Mouse (Mus musculus) gastrocnemius, adult 18-20 months (tissue): ENCODE results near the gene Ptger1. TPM values are rescaled to one million over a fixed set of nuclear protein-coding genes. Genes with fewer than 3 reads are reported as not detected.
A peak's percentile ranks its signal among the peaks of the same experiment; 100 is the strongest.

Experiments
- DNase-seq: peaks from one replicate; pipeline ENCODE4 v3.0.0; 2021; ENCODE audit warnings: low spot score
- long read RNA-seq, 2 experiments: library from polyadenylated mRNA; stranded (forward); transcript quantifications; one replicate each; pipeline ENCODE4 v2.0.0; 2021
- total RNA-seq, 2 experiments: library from RNA; stranded (reverse); gene quantifications; 2 replicates each; pipeline ENCODE4 v1.2.3; 2021

Gene Ptger1
- total RNA-seq: under 1 TPM in 1 of 2 experiments, not detected in 1; 0.09 TPM
- long read RNA-seq, experiment 1: 0 reads
- long read RNA-seq, experiment 2: 0 reads

DNA sequence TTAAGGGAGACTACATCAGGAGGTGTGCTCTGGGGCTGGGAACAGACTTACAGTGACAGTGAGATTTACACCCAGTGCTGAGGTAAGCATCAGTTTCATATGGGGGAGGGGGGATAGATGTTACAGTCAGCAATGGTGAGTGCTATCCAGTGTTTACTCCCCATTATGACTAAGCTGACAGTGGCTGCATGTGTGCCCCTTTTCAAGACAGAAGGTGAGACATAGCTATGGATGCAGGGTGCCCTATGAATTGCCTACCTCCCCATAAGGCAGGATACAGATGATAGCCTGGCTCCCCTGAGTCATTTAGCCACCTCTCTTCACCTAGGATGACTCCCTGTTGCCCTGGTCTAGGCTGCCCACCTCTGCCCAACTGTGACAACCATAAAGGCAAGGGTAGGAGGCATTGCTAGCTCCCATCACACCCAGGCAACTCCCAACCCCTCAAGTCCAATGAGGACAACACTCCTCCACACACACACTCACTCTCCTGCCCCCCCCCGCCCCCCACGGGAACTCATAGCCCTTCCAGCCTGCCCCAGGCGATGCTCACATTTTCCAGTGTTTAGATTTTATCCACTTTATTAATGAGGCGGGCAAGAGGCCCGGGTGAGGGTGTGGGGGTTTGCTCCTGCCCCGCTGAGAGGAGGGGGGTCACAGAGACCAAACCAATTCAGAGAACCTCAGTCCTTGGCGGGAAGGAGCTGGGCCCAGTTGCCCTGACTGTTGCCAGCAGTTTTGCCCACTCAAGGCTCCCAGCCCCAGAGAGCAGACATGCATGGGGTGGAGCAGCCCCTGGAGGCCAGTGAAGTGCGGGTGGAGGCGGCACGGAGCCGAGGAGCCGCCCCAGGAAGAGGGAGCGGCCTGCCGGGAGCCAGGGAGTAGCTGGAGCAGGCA is at the start of gene Ptger1:
TSS of gene Ptger1 (plus strand) at position 710 of the 897 bp plus-strand sequence.
- DNase-seq: peak; percentile 53

DNA sequence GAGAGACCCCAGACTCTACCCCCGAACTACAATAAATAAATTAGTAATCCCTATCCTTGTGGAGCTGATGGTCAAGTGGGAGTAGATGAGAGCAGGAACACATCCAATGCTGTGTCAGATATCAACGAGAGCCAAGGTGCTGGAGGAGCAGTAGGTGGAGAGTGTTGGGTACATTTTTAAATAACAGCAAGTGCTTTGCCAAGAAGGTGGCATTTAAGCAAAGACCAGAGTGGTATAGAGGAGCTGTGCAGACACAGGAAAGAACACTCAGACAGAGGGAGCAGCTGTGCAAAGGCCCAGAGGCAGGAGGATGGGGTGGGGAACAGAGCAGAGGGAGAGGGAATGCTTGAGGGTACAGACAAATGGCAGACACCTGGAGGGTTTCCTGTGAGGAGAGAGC is 49.4 kb upstream of the Ptger1 start:
- no peak for DNase-seq

DNA sequence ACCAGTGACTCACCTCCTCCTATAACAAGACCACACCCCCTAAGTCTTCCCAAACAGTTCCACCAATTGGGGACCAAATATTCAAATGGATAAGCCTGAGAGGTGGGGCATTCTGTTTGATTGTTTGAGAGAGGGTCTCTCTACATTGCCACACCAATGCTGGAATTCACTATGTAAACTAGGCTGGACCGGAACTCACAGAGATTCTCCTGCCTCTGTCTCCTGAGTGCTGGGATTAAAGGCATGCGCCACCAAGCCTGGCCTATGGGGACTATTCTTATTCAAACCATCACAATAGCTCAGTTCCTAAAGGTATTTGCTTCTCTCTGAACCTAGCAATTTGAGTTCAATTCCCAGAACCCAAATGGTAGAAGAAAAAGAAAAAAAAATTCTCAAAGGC is 47.9 kb upstream of the Ptger1 start:
- DNase-seq: no peak

DNA sequence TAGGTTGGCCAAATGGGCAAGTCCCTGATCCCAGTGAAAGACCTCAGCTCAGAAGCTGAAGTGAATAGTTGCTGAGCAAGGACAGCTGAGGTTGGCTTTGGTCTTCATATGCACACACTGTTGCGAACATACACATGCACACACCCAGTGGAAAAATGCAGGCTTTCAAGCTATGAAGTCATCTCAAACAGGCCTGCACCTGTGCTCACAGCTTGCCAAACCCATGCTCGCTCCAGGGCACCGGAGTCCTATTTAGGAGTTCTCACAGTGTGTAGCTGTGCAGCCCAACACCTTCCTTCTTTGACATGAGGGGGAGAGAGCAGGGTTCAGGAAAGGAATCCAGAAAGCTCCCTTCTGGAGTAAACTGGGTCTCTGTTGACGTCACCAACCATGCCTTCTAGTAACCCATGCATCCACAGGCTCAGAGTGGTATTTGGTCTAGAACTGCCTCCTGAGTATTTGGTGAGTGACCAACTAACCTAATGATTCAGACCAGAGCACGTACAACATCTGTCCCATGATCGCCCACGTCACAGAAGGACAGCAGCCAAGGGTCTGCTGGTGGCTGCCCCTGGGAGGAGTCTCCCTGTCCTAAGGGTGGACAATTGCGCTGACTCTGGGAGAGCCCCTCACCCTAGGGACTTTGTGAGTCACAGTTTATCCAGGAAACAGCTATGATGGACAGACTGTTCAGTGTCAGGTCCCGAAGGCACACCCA is 46.8 kb upstream of the Ptger1 start:
- no peak for DNase-seq

DNA sequence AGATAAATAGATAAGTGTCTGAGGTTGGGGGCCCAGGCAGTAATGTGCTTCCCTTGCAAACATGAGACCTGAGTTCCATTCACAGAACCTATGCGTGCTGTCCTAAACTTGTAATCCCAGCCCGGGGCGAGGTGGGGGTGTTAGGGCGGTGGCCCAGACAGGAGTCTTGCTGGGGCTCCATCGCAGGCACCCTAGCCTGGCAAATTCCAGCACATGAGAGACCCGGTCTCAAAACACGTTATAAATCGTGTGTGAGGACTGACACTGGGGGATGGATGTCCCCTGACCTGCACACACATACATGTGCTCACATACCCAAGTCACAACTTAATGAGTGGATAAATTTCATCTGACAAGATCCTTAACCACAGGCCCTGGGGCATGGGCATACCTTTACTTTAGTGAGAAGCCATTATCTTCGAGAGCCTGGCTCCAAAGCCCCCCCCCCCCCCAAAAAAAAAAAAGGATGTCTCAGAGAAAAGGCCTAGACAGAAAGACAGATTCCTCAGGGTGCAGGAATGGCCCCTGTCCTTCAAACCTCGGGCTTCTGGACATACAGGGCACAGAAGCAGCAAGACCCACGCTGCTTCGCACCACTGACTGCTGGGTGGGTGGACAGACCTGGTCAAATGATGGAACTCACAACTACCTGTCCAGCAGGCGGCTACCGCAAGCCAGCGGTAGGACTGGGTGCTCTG is 44.6 kb upstream of the Ptger1 start:
- no peak for DNase-seq

DNA sequence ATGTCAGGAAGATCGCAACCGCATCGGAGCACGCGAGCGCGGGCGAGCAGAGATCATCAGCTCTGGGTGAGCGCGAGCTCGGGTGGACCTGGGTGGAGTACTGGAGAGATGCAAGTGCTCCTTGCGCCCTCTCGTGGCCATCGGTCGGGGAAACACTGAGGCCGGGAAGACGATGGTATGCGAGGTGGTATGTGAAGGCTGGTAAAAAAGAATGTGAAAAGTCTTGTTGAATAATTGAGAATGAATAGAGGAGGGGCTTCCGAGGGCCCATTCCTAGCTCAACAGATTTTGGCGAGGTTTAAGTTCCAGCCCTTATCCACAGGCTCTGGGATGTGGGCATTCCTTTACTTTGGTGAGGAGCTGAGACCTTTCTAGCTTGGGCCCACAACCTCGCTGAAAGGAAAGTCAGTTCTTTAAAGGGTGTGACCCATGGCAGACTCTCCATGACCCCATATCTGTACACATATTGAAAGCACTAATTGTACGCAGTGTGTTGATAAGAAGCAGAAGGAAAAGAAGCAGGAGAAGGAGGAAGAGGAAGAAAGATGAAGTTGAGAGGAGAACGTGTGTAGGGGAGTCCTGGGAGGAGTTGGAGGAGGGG is 44.0 kb upstream of the Ptger1 start:
- DNase-seq: peak; percentile 85

DNA sequence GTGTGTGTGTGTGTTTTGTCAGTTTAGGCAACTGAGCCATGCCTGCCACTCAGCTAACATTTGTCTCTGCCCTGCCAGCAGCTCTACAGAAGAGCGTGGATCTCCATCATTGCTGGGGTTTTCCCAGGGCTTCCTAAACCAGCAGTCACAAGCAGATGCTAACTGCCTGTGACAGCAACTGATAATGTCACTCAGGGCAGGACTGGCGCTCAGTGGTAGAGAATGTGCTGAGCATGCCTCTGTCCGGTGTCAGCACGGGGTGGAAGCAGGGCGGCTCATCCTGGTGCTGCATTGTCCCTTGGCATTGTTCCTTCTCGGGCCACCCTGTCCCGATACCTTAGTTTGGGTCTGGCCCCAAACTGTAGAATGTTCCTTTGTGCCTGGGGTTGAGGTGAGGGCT is 42.9 kb upstream of the Ptger1 start:
- no peak for DNase-seq

DNA sequence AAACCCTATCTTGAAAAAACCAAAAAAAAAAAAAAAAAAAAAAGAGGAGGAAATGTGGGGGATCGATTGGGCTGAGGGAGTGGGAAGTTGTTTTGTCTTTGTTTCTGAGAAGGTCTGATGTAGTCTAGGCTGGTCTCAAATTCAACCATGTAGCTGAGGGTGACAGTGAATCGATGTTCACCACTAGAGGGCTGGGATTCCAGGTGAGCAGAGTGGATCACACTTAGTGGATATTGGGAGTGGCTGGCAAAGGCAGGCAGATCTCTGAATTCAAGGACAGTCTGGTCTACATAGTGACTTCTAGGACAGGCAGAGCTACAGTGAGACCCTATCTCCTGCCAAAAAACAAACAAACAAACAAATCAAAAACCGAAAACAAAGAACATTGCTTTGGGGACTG is 41.7 kb upstream of the Ptger1 start:
- no peak for DNase-seq

DNA sequence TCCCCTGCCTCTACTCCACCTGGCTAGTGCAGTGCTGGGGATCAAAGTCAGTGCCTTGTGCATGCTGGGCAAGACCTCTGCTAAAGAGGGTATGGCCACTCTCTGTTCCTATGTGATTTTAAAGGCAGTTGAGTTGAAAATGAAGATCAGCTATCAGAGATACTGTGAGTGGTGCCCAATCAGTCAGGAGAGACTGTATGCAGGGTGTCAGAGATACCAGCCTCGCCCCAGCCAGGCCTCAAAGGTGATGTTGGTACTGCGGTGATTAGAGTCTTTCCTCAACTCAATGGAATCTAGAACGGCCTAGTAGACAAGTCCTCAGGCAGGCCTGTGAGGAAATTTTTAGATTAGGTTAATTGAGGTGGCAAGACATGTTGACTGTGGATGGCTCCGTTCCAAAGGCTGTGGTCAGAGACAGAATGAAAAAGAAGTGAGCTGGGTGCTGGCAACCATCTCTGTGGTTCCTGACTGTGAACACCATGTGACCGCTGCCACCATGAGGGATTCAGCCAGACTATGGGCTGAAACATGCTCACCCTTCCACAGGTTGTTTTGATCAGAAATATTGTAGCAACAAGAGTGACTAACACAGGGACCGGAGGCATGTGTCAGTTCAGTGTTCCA is 40.7 kb upstream of the Ptger1 start:
- no peak for DNase-seq

DNA sequence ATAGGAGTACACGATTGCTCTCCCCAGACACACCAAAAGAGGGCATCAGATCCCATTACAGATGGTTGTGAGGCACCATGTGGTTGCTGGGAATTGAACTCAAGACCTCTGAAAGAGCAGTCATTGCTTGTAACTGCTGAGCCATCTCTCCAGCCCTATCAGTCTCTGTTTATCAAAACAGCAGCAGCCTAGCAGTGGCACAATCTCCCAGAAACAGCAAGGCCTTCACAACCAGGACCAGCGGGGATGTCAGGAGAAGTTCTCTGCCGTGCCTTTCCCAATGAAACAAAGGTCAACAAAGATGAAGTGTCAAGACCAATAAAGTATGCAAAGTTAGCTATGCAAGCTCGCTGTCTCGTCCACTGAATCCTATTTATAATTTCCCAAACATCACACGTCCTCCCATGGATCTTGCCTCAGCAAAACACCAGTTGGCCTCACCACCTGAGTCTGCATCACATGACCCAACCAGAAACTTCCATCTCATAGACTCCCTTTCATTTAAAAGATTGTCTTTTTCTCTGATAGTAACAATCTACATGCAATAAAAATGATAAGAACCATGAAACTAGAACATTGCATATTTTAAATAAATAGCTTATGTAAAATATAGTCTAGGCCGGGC is 34.3 kb upstream of the Ptger1 start:
- DNase-seq: no peak

DNA sequence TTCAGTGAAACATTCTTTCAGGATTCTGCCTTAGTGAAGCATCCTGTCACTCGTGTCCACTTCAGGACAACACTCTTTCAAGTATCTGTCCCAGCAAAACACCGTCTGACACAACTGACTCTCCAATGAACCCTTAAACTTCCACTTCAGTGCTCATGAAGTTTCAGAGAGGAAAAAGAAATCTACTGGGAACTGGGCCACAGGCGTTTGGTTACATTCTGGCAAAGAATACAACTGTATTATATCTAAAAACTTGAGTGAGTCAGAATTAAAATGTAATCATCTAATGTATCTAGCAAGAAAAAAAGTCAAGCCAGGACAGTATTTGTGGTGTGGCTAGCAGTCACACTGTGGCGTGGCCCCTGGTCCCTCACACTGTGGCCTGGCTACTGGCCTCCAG is 27.6 kb upstream of the Ptger1 start:
- DNase-seq: no peak

DNA sequence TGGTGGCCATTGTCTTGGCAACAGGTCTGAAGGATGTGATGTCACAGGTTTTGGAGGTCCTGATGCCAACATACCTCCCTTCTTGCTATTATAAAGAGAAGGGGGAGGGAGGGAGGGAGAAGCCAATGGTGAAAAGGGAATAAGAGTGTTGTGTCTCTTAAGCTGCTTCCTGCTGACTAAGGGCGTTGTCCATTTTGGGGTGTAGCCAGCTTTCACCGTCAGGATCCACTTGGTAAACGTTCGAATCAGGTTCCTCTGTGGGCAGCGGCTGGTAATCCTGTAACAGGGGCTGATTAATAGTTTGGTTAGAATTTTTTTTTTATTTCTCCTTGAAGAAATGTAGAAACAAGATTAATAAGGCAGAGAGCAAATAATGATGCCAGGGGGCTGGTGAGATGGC is 26.8 kb upstream of the Ptger1 start:
- no peak for DNase-seq

DNA sequence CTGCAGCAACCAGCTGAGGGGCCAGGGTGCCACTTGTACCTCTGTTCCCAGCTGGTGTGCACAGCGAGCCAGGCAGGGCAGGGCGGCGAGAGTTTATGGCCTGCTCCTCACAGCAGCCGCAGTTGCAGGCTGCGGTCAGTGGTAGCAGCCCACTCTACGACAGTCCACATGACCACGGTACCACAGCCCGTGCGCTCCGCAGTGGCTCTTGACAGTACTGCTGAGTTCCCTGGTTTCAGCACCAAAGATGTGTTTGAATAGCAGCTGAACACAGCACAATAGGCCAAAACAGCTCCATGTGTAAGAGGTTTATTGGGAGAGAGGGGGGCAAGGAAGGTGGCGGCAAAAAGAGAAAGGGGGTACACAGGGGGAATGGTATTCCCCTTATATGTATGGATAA is 19.0 kb upstream of the Ptger1 start:
- DNase-seq: no peak

DNA sequence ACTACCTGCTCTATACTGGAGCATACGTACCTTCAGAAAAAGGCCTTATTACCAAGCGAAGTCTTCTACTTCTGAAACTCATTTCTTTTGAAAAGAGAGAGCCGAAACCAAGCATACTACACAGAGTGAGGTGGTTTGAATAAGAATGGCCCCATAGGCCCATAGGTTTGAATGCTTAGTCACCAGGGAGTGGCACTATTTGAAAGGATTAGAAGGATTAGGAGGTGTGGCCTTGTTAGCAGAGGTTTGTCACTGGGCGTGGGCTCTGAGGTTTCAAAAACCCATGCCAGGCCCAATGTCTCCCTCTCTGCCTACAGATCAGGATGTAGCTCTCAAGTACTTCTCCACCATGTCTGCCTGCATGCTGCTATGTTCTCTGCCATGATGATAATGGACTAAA is 18.4 kb upstream of the Ptger1 start:
- no peak for DNase-seq

DNA sequence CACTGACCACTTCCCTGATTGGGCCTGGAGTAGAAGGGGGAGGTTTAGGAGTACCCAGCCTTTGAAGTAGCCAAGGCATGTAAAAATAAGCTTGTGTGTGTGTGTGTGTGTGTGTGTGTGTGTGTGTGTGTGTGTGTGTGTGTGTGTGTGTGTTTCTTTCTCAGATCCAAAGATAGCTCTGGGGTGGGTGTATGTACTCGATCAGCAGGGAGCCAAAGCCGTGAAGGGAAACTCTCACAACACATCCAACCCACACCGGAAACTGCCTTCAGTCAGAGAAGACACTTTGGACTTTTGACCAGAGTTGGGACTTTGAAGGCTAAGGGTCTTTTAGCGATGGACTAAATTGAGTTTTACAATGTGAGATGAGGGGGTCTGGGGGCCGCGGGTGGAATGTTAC is 16.8 kb upstream of the Ptger1 start:
- no peak for DNase-seq

DNA sequence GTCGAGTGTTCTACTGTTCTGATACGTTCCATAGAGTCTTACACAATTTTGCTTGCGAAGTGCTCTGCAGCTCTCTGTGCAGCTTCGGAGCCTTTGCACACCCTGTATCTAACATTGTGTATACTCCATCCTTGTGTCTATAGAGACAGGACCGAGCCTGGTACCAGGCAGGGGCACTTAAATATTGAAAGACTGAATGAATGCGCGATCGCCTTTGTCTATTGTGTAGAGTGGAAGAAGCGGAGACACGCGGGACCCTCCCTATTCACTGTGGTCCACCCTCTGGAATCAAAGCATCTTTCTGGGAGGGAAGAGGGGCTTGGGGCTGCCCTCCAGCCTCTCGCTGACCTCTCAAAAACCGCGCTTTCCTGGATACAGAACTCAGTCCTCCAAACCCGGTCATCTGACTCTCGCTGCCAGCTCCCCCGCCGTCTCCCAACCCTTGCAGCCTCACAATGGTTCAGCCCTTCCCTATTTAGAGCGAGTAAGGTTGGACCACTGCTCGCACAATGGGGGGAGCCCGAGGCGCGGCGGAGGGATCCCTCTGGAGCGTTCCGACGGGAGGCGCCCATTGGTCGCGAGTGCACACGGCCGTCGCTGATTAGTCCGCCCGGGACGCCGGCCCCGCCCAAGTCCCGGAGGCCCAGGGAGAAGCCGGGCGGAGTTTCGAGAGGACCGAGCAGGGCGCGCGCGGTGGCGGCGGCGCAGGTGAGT is 14.3 kb upstream of the Ptger1 start, which contains the start of gene Gipc1:
TSS of gene Gipc1 (plus strand) at position 648 of the 714 bp plus-strand sequence.
- DNase-seq: peak; percentile 96

DNA sequence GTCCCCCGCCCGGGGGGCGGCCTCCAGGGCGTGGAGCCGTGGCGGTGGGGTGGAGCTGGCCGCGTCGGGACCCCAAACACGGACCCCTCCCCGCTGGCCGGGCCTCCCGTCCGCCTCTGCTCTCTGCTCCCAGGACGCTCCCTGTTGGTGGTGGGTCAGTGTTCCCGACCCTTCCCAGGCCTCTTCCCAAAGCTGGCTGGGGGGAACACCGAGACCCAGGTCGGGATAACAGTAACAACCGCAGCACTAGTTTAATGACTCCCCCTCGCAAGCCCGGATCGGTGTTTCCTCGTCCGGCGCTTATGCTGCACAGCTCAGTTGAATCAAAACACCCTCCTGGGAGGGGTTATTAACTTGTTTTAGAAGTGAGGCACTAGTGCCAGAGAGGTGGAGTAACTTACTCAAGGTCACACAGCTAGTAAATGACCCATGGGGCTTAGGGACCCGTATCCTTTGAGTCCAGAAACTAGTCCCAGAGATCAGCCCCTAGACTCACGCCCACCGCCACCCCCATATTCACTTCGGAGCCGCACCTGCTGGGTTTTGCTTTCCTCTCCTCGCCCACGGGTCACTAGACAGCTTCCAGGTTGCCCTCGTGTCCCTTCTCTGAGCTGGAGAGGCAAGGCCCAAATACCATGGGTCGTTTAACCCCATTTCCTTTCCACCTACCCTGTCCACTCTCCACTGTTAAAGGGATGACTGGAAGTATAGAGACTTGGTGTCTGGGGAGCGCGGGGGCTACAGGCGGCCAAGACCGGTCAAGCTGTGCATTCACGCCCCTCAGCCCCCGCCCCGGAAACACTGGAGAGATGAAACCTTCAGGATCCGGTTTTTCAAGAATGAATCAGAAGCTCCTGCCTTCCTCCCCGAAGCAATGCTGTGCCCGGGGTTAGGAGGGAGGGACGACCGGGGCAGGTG is 13.5 kb upstream of the Ptger1 start:
- no peak for DNase-seq

DNA sequence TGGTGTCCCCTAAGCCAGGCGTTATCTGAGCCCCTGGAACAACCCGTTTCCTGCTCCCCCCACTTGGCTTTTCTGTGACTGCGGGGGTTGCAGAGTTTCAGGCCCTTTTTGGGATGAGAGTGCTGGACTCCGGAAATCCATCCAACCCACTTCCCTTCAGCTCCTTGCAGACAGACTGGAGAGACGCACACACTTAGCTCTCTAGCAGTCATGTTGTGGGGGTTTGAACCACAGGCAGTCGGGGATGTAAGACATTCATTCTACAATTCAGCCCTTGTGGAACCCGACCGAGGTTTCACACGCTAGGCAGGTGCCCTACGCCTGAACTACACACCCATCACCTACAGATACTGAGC is 12.8 kb upstream of the Ptger1 start:
- no peak for DNase-seq

DNA sequence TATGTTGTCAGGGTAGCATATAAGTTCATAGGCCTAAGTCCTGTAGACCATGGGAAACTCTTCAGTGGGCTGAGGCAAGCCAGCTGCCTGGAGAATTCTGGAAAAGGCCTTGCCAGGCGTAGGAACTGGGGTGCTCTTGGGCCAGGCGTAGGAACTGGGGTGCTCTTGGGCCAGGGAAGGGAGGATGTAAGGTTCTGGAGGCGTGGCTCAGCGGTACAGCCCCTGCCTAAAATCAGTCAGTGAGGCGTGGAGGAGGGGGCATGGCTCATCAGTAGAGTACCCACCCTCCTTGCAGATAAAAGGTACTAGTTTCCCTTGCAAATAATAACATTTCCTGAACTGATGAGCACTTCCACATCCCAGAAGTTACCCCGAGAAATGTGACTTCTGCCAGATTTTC is 11.8 kb upstream of the Ptger1 start:
- no peak for DNase-seq
